Mouse (Mus musculus) intestine, postnatal 0 days (tissue): ENCODE measurements around the gene Rhobtb1. TPM values are rescaled to one million over a fixed set of nuclear protein-coding genes. Genes with fewer than 3 reads are reported as not detected.

Source experiments
- ATAC-seq: fragments of 200-750 bp; cut with Nextera tagmentation; 2 replicates; pipeline ENCODE4 v1.8.0; 2017; ENCODE audit warnings: mild to moderate bottlenecking, moderate TSS enrichment, moderate library complexity
- H3K27ac ChIP-seq: fragments of 300-500 bp; sonication (generic); 2 replicates; pipeline ENCODE4 v1.5.1; 2014; ENCODE audit warnings: mild to moderate bottlenecking, low read depth, low read length, moderate library complexity
- H3K27me3 ChIP-seq: fragments of 300-500 bp; sonication (generic); replicated peaks from 2 replicates; pipeline ENCODE4 v1.6.1; 2014; ENCODE audit warnings: low read length, mixed read lengths; ENCODE audit not compliant: control insufficient read depth, insufficient read depth
- H3K36me3 ChIP-seq: fragments of 300-500 bp; sonication (generic); 2 replicates; pipeline ENCODE4 v1.6.1; 2014; ENCODE audit warnings: mild to moderate bottlenecking, moderate library complexity; ENCODE audit not compliant: control insufficient read depth, insufficient read depth
- H3K4me1 ChIP-seq: fragments of 300-500 bp; sonication (generic); replicated peaks from 2 replicates; pipeline ENCODE4 v1.6.1; 2014; ENCODE audit warnings: antibody characterized with exemption, low read length, mixed read lengths; ENCODE audit not compliant: control insufficient read depth, insufficient read depth
- H3K4me2 ChIP-seq: fragments of 300-500 bp; sonication (generic); replicated peaks from 2 replicates; pipeline ENCODE4 v1.6.1; 2014; ENCODE audit warnings: low read depth, mild to moderate bottlenecking, moderate library complexity
- H3K4me3 ChIP-seq: fragments of 300-500 bp; sonication (generic); 2 replicates; pipeline ENCODE4 v1.5.1; 2014; ENCODE audit warnings: low read depth, low read length
- H3K9ac ChIP-seq: fragments of 300-500 bp; sonication (generic); 2 replicates; pipeline ENCODE4 v1.6.1; 2014; ENCODE audit warnings: mild to moderate bottlenecking, low read depth, low read length
- H3K9me3 ChIP-seq: fragments of 300-500 bp; sonication (generic); 2 replicates; pipeline ENCODE4 v1.6.1; 2016; ENCODE audit warnings: mixed run types; ENCODE audit not compliant: control insufficient read depth
- CTCF ChIP-seq: sonication (generic); IDR thresholded peaks from 2 replicates; pipeline ENCODE4 v1.5.1; 2016; ENCODE audit warnings: low read depth, mild to moderate bottlenecking, control low read depth, antibody characterized with exemption, moderate library complexity
- WGBS: fragments of 180-500 bp; shearing (Covaris S2); extraction: QIAGEN DNeasy Blood & Tissue Kit; methylation state at CpG from one replicate; pipeline ENCODE4 v1.1.7; 2014; 5-methylcytosine and 5-hydroxymethylcytosine counted together
- polyA plus RNA-seq: library from polyadenylated mRNA; unstranded; fragments of >200 nt; fragmentation: Nextera tagmentation; extraction: Ambion mirVana; gene quantifications from 2 replicates; pipeline ENCODE4 v1.2.1, GENCODE M21; 2015

Rhobtb1 gene
- polyA plus RNA-seq, 1 experiment from 2014 or later = 13.2 TPM

GRCm38 (mm10) chr10:69166514-69166913, 15.3 kb downstream of the Rhobtb1 start:
- no peak for TF ChIP-seq CTCF
- Histone ChIP-seq H3K27ac (no peak overlapping the region), H3K4me3 (no peak overlapping the region), H3K36me3 (no peaks in the 10 kb centered on the region), H3K27me3 (no peaks in the 10 kb centered on the region), H3K4me1 (0 out of 2 replicates have a peak, but pooled peaks cover 2% of the 10 kb centered on the region), H3K4me2 (no peak overlapping the region), H3K9ac (no peak overlapping the region), H3K9me3 (no peaks in the 10 kb centered on the region)
- WGBS = 82% methylated on average over 12 of the region's 12 CpGs
- ATAC-seq = no peak

GRCm38 (mm10) chr10:69172412-69172811, 21.2 kb downstream of the Rhobtb1 start:
- no peak for TF ChIP-seq CTCF
- ATAC-seq = no peak
- WGBS = 67% methylated on average over 3 of the region's 3 CpGs
- no peak overlapping the region for H3K4me3 ChIP-seq
- H3K9me3 ChIP-seq = no peaks in the 10 kb centered on the region
- H3K9ac ChIP-seq = no peak overlapping the region
- H3K36me3 ChIP-seq = no peaks in the 10 kb centered on the region
- H3K27me3 ChIP-seq = no peaks in the 10 kb centered on the region
- no peak overlapping the region for H3K27ac ChIP-seq
- H3K4me1 ChIP-seq = 0 out of 2 replicates have a peak, but pooled peaks cover 2% of the 10 kb centered on the region
- H3K4me2 ChIP-seq = no peak overlapping the region

DNA sequence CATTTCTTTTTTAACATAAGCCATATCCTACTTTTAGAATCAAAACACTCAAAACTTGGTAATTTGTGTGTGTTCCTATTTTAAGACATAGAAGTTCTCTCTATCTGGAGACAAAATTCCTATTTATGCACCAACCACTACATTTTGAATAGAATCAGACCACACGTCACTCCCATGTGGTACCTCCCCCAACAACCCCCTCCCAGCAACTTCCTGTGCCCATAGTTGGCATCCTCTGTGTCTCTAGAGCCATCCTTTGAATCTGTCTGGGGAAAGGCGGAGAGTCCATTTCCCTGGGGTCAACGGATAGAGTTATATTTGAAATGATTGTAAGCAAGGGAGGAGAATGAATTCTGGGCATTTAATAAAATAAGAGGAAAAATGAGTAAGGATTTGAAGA, 24.9 kb downstream of the Rhobtb1 start:
- TF ChIP-seq CTCF = no peak
- H3K9ac ChIP-seq = no peak overlapping the region
- no peak overlapping the region for H3K4me2 ChIP-seq
- H3K4me1 ChIP-seq = no peaks in the 10 kb centered on the region
- H3K9me3 ChIP-seq = no peaks in the 10 kb centered on the region
- no peak overlapping the region for H3K4me3 ChIP-seq
- no peaks in the 10 kb centered on the region for H3K36me3 ChIP-seq
- no peaks in the 10 kb centered on the region for H3K27me3 ChIP-seq
- no peak overlapping the region for H3K27ac ChIP-seq
- ATAC-seq = no peak
- 80% methylated on average over 3 of the region's 3 CpGs for WGBS

DNA sequence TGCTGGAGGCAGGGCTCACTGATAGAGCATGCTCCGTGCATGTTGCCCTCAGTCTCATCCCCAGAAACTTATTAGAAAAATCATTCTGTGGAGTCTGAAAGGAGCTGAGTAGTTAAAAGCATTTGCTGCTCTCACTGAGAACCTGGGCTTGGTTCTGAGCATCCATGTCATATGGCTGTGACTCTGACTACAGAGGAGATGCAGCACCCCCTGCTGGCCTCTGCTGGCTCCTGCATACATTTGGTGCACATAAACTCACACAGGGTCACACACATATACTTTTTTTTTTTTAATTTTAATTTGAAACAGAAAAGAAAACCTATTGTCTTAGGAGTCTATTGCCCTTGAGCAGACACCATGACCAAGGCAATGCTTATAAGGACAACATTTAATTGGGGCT, 28.1 kb downstream of the Rhobtb1 start:
- H3K4me3 ChIP-seq = no peak overlapping the region
- no peaks in the 10 kb centered on the region for H3K4me1 ChIP-seq
- H3K4me2 ChIP-seq = no peak overlapping the region
- H3K27me3 ChIP-seq = no peaks in the 10 kb centered on the region
- H3K36me3 ChIP-seq = no peaks in the 10 kb centered on the region
- ATAC-seq = no peak
- no peak overlapping the region for H3K9ac ChIP-seq
- peak; percentile 14; the same call in 1 of the 2 replicates for TF ChIP-seq CTCF
- WGBS = 94% methylated on average over 1 of the region's 1 CpGs
- H3K27ac ChIP-seq = no peak overlapping the region
- no peaks in the 10 kb centered on the region for H3K9me3 ChIP-seq

GRCm38 (mm10) chr10:69180997-69181396, 29.8 kb downstream of the Rhobtb1 start:
- H3K4me1 ChIP-seq = no peaks in the 10 kb centered on the region
- no peak overlapping the region for H3K4me2 ChIP-seq
- TF ChIP-seq CTCF = no peak
- ATAC-seq = no peak
- no peaks in the 10 kb centered on the region for H3K36me3 ChIP-seq
- H3K27me3 ChIP-seq = no peaks in the 10 kb centered on the region
- H3K9ac ChIP-seq = no peak overlapping the region
- H3K27ac ChIP-seq = no peak overlapping the region
- WGBS = 42% methylated on average over 3 of the region's 3 CpGs
- no peak overlapping the region for H3K4me3 ChIP-seq
- H3K9me3 ChIP-seq = no peaks in the 10 kb centered on the region

GRCm38 (mm10) chr10:69184903-69185302, 33.7 kb downstream of the Rhobtb1 start:
- no peaks in the 10 kb centered on the region for H3K36me3 ChIP-seq
- no peaks in the 10 kb centered on the region for H3K9me3 ChIP-seq
- no peaks in the 10 kb centered on the region for H3K27me3 ChIP-seq
- no peak overlapping the region for H3K9ac ChIP-seq
- no peak overlapping the region for H3K4me3 ChIP-seq
- no peak overlapping the region for H3K27ac ChIP-seq
- ATAC-seq = no peak
- 85% methylated on average over 4 of the region's 4 CpGs for WGBS
- no peak for TF ChIP-seq CTCF
- H3K4me1 ChIP-seq = no peaks in the 10 kb centered on the region
- H3K4me2 ChIP-seq = no peak overlapping the region

DNA sequence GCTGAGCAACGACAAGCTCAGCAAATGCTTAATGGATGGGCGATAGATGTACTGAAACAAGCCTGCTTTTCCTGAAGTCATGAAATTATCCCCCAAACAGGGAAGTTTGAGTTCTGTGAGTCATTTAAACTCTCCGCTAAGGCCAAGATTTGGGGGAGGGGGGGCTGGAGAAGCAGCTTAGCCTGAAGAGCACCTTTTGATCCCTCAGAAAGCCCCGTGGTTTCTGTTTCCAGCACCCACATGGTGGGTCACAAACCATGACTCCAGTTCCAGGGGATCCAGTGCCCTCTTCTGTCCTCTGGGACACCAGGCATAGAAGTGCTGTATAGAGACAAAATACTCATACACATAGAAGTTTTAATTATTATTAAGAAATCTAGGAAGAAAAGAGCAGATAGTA, 34.2 kb downstream of the Rhobtb1 start:
- Histone ChIP-seq H3K9ac (no peak overlapping the region), H3K4me3 (no peak overlapping the region), H3K4me1 (no peaks in the 10 kb centered on the region), H3K4me2 (peak overlapping the region; percentile 58), H3K9me3 (no peaks in the 10 kb centered on the region), H3K27me3 (no peaks in the 10 kb centered on the region), H3K36me3 (no peaks in the 10 kb centered on the region), H3K27ac (peak overlapping the region; percentile 10; the same call in 1 of the 2 replicates)
- no peak for ATAC-seq
- 48% methylated on average over 4 of the region's 4 CpGs for WGBS
- TF ChIP-seq CTCF = peak; percentile 30; the same call in 1 of the 2 replicates
